In the genomic region with DNA sequence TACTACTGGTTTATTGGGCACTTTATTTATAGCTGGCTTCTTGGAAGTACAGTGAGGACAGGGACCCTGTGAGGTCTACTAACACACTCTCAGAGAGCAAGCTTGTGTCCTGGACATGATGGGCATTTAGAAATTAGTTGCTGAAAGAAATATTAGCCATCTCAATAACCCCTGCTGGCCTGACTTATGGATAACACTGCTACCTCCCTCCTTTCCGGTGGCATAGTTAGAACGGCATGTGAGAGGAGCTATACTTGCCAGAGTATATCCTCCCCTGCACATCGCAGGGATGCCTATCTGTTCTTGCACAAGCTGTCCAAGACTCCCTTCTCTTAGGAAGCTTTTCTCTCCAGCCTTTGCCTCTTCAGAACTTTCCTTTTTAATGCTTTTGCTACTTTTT, we compare ENCODE assay signal across 15 mouse cellular contexts.
"Had no signal": no experiment of that assay in that cellular context is flagged by ENCODE, and none has a peak within 500 bp of the region (broad histone marks: within the 10 kb centered on the region; RNA-seq: fewer than 3 reads in every experiment).

No protein-coding gene starts in this region.

- H3K9ac ChIP-seq: neural tube, embryonic 15.5 days; stomach, embryonic 15.5 days had no signal

- H3K36me3 ChIP-seq: stomach, embryonic 15.5 days had no signal

- H3K4me2 ChIP-seq: neural tube, embryonic 15.5 days; stomach, embryonic 15.5 days had no signal

- H3K4me3 ChIP-seq: neural tube, embryonic 15.5 days; stomach, embryonic 15.5 days had no signal

- H3K9me3 ChIP-seq: neural tube, embryonic 15.5 days; stomach, embryonic 15.5 days had no signal

- H3K27me3 ChIP-seq: neural tube, embryonic 15.5 days; stomach, embryonic 15.5 days had no signal

- H3K27ac ChIP-seq: neural tube, embryonic 15.5 days; stomach, embryonic 15.5 days; stomach, postnatal 0 days had no signal

- DNase-seq: retina, postnatal 1 day; right cerebral cortex, adult 18-20 months; right cerebral cortex, postnatal 14 days; right cerebral cortex, postnatal 25 days; right cerebral cortex, postnatal 4 days; spleen, adult 18-20 months; thymus, adult 18-20 months; thymus, adult 2 months; thymus, postnatal 14 days; thymus, postnatal 25 days; thymus, postnatal 36 days; thymus, postnatal 4 days had no signal

- H3K4me1 ChIP-seq: neural tube, embryonic 15.5 days; stomach, embryonic 15.5 days had no signal
